Mouse (Mus musculus) liver, adult 2 months (tissue): ENCODE results near the gene Olah. TPM values are rescaled to one million over a fixed set of nuclear protein-coding genes. Genes with fewer than 3 reads are reported as not detected.

Source experiments
- DNase-seq: peaks from one replicate; pipeline ENCODE4 v3.0.0-alpha.2; 2011; ENCODE audit warnings: low read depth, low spot score; ENCODE audit errors: extremely low read depth
- H3K27ac ChIP-seq: fragments of 200-500 bp; replicated peaks from 2 replicates; pipeline ENCODE4 v1.5.1; 2012; ENCODE audit warnings: low read depth, mild to moderate bottlenecking, control low read depth, inconsistent platforms, low read length; ENCODE audit not compliant: insufficient read depth
- H3K27me3 ChIP-seq: fragments of 200-500 bp; 2 replicates; pipeline ENCODE4 v1.6.1; 2012; ENCODE audit warnings: mild to moderate bottlenecking, moderate library complexity, low read length, inconsistent platforms; ENCODE audit not compliant: control insufficient read depth, insufficient read depth
- H3K36me3 ChIP-seq: fragments of 200-500 bp; 2 replicates; pipeline ENCODE4 v1.6.1; 2012; ENCODE audit warnings: low read length, inconsistent platforms; ENCODE audit not compliant: control insufficient read depth, insufficient read depth
- H3K4me1 ChIP-seq: fragments of 200-500 bp; 2 replicates; pipeline ENCODE4 v1.6.1; 2011; ENCODE audit warnings: low read length; ENCODE audit not compliant: control insufficient read depth, insufficient read depth
- H3K4me3 ChIP-seq: fragments of 200-500 bp; 2 replicates; pipeline ENCODE4 v1.5.1; 2011; ENCODE audit warnings: low read depth, mild to moderate bottlenecking, control low read depth, low read length, moderate library complexity; ENCODE audit not compliant: insufficient read depth
- H3K79me2 ChIP-seq: fragments of 200-500 bp; 2 replicates; pipeline ENCODE4 v1.6.1; 2012; ENCODE audit warnings: inconsistent platforms, mild to moderate bottlenecking, low read length, moderate library complexity; ENCODE audit not compliant: control insufficient read depth, insufficient read depth
- H3K9ac ChIP-seq: fragments of 200-500 bp; 2 replicates; pipeline ENCODE4 v1.6.1; 2012; ENCODE audit warnings: low read depth, mild to moderate bottlenecking, control low read depth, inconsistent platforms, low read length
- CTCF ChIP-seq: fragments of 200-500 bp; IDR thresholded peaks from 2 replicates; pipeline ENCODE4 v1.5.1; 2011; ENCODE audit warnings: low read depth, low read length, control low read depth
- POLR2A ChIP-seq: fragments of 200-500 bp; IDR thresholded peaks from 2 replicates; pipeline ENCODE4 v1.6.1; 2011; ENCODE audit warnings: low read length, control low read depth; ENCODE audit not compliant: insufficient read depth; ENCODE audit errors: extremely low read depth
- WGBS: fragments of 180-500 bp; shearing (Covaris S2); methylation state at CpG from one replicate; pipeline ENCODE4 v1.1.7; 2018; 5-methylcytosine and 5-hydroxymethylcytosine counted together
- polyA plus RNA-seq: library from polyadenylated mRNA; depleted of rRNA; stranded (reverse); fragments of >200 nt; gene quantifications from 2 replicates; pipeline ENCODE4 v1.2.3, GENCODE M21; 2012
- total RNA-seq: library from RNA; depleted of rRNA; stranded (reverse); fragments of >200 nt; gene quantifications from 2 replicates; pipeline ENCODE4 v1.2.3, GENCODE M21; 2014

The Olah gene
- total and polyA plus RNA-seq, 2 experiments, result not detected

DNA sequence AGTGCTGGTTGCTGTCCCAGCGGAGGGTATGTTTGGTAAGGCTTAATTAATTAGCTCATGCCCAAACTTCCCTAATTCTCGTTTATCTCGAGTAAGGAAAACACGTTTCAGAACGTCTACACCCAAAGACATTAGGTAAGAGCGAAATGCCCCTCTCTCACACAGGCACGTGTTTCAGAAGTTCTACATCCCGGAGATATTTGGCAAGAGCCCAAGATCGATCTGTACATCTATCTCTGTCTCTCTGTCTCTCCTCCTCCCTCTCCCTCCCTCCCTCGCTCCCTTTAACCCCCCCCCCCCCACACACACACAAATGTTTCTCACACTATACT, 27.5 kb upstream of the Olah start:
- Histone ChIP-seq H3K27me3 (no peaks in the 10 kb centered on the region), H3K9ac (peak overlapping the region; percentile 81), H3K4me1 (peaks cover 4% of the 10 kb centered on the region; the same call in 1 of the 2 replicates), H3K27ac (peak overlapping the region; percentile 77), H3K4me3 (peak overlapping the region; percentile 89), H3K79me2 (peaks cover 2% of the 10 kb centered on the region; the same call in 1 of the 2 replicates), H3K36me3 (no peaks in the 10 kb centered on the region)
- WGBS, result 2% methylated on average over 9 of the region's 10 CpGs
- no peak for TF ChIP-seq POLR2A
- peak; percentile 62 for DNase-seq

DNA sequence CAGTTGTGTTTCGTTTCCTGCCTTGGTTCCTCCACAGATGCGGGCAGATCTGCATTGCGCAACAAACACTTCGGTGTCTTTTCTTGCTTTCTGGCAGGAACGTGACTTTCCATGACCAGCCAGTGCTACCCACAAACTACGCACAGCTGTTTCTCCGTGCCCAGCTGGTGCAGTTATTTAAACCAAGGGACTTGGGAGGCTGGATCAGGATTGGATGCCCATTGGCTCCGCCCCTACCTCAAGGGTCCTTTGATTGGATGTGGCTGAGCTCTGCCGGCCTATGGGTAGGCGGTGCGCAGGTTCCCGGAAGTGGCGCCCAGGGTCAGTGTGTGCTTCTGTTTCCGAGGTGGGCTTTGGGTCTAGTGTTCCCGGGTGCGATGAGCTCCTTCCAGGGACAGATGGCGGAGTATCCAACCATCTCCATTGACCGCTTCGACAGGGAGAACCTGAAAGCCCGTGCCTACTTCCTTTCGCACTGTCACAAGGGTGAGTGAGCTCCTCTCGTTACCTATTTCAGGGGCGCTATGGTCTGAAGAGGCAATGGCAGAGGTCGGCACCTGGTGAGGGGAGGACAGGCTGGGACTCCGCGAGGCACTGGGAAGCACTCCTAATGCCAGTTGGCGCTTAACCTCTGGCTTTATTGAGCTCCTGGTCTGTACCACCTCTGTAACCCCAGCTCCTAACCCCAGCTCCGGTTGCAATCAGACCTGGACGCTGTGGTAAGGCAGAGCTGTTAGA, 27.0 kb upstream of the Olah start, which contains the start of gene Dclre1c:
Gene Dclre1c, plus strand, starts transcription at position 291 of the 738 bp plus-strand sequence.
- under 1% methylated on average over 29 of the region's 29 CpGs for WGBS
- Histone ChIP-seq H3K27ac (peak within 1 kb of the TSS; percentile 77), H3K4me1 (peaks cover 4% of the 10 kb centered on the region; the same call in 1 of the 2 replicates), H3K79me2 (peaks cover 2% of the 10 kb centered on the region; the same call in 1 of the 2 replicates), H3K36me3 (no peaks in the 10 kb centered on the region), H3K4me3 (peak within 1 kb of the TSS; percentile 89), H3K9ac (peak within 1 kb of the TSS; percentile 81), H3K27me3 (no peaks in the 10 kb centered on the region)
- DNase-seq, result peak; percentile 91
- no peak for TF ChIP-seq CTCF
- TF ChIP-seq POLR2A, result peak; percentile 55

DNA sequence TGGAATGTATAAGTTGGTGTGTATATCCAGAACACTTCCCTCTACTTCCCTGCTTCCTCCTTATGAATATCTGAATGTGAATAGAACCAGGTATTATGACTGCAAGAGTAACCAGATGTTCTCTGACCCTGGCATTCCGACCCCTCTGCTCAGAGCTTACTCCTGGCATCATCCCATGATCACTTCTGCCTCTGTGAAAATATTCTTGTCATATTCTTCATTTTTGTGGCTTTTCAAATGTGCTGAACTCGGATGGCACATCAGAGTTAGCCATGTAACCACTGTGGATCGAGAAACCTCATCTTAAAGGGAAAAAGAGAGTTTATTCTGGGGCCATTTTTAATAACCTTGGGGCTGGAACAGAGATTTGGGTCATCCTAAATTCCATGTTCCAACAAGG, 25.5 kb upstream of the Olah start, which contains the start of gene Meig1:
Gene Meig1, minus strand, starts transcription at position 101 of the 400 bp plus-strand sequence.
- H3K79me2 ChIP-seq, result peaks cover 2% of the 10 kb centered on the region; the same call in 1 of the 2 replicates
- no peak within 1 kb of the TSS for H3K4me3 ChIP-seq
- no peak within 1 kb of the TSS for H3K27ac ChIP-seq
- TF ChIP-seq POLR2A (no peak), CTCF (no peak)
- H3K9ac ChIP-seq, result no peak within 1 kb of the TSS
- WGBS, result 73% methylated on average over 3 of the region's 3 CpGs
- H3K4me1 ChIP-seq, result peaks cover 7% of the 10 kb centered on the region; the same call in 1 of the 2 replicates
- H3K36me3 ChIP-seq, result no peaks in the 10 kb centered on the region
- no peaks in the 10 kb centered on the region for H3K27me3 ChIP-seq
- no peak for DNase-seq

DNA sequence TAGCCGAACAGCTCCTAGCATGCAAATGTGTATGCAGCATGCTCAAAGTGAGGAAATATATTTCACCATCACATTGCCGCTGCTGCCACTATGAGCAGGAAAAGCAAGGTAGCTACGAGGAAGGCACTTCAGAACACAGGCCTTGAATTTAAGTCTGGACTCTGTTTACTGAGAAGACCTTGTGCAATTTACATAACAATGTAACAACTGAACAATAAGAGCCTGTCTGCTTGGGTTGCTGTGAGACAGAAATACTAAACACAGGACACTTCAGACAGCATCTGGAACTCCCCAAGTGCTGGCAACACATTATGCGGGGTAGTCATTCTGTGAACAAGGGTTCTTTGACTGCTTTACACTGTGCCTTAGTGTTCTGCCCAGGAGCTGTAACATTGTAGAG, 23.1 kb upstream of the Olah start:
- H3K27ac ChIP-seq, result no peak overlapping the region

DNA sequence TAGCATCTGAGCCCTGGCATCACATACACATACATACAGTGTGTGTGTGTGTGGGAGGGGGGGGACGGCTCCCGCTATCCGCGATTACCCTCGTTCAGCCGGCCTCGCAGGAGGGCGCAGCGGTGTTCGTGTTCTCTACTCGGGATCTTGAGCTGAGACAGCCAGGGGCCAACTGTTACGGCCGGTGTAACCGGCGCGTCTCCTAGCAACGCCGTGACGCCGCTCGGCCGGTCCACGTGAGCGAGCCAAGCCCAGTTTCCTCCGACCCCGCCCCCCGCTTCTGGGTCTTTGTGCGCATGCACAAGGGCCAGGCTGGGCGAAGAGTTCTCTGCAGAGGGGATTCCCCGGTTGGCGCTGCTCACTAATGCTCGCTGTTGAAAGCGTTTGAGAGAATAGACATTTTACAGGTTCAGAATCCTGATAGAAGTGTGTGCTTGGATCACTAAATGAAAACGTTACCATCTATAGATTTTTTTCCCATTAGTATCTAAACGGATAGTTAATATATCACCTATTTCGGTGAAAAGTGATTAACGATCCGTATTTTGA, 21.9 kb upstream of the Olah start:
- DNase-seq, result peak; percentile 79
- no peak; the same call in 1 of the 2 replicates for TF ChIP-seq POLR2A
- no peak for TF ChIP-seq CTCF
- Histone ChIP-seq H3K79me2 (no peaks in the 10 kb centered on the region), H3K27ac (peak overlapping the region; percentile 22), H3K4me1 (peaks cover 10% of the 10 kb centered on the region), H3K4me3 (peak overlapping the region; percentile 60), H3K27me3 (no peaks in the 10 kb centered on the region), H3K36me3 (no peaks in the 10 kb centered on the region), H3K9ac (peak overlapping the region; percentile 69)
- WGBS, result under 1% methylated on average over 38 of the region's 38 CpGs

More for the DNA sequence above, 23.1 kb upstream of the Olah start:
- TF ChIP-seq CTCF (no peak), POLR2A (no peak)
- 91% methylated on average over 4 of the region's 4 CpGs for WGBS
- Histone ChIP-seq H3K4me1 (peaks cover 12% of the 10 kb centered on the region), H3K79me2 (no peaks in the 10 kb centered on the region), H3K27me3 (no peaks in the 10 kb centered on the region), H3K4me3 (no peak overlapping the region), H3K36me3 (no peaks in the 10 kb centered on the region), H3K9ac (no peak overlapping the region)
- no peak for DNase-seq

DNA sequence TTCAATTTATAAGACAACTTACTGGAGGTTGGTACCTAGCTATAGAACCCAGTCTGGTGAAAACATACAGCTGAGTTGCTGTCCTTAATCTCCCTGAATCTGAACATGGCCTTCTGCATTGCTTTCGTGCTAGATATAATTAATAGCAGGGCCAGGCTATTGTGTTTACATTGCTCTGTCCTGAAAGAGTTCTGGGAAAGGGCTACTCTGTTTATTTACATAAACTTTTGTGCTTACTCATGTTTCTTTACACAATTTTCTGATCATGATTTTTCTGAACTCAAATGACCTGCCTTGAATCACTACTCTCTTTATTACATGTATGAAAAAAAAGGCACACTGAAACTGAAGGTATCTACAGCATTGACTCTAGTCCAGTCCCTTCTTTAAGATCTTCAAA, 18.7 kb upstream of the Olah start:
- TF ChIP-seq POLR2A (no peak), CTCF (no peak)
- Histone ChIP-seq H3K79me2 (no peaks in the 10 kb centered on the region), H3K36me3 (no peaks in the 10 kb centered on the region), H3K27ac (no peak overlapping the region), H3K4me1 (peaks cover 8% of the 10 kb centered on the region), H3K9ac (no peak overlapping the region), H3K4me3 (no peak overlapping the region), H3K27me3 (no peaks in the 10 kb centered on the region)
- peak; percentile 70 for DNase-seq
- 18% methylated on average over 1 of the region's 1 CpGs for WGBS
